Mouse (Mus musculus) neural tube, embryonic 14.5 days (tissue): Measurements from ENCODE around the gene Tom1l2. TPM values are rescaled to one million over a fixed set of nuclear protein-coding genes. Genes with fewer than 3 reads are reported as not detected.

Source experiments
- ATAC-seq: fragments of 200-750 bp; cut with Nextera tagmentation; 2 replicates; pipeline ENCODE4 v1.8.0; 2017; ENCODE audit warnings: low read depth, mild to moderate bottlenecking, moderate TSS enrichment, moderate library complexity
- H3K27ac ChIP-seq: fragments of 300-500 bp; sonication (generic); 2 replicates; pipeline ENCODE4 v1.5.1; 2014; ENCODE audit warnings: low read depth, mild to moderate bottlenecking, control low read depth, low read length, moderate library complexity, mixed read lengths
- H3K27me3 ChIP-seq: fragments of 300-500 bp; sonication (generic); 2 replicates; pipeline ENCODE4 v1.6.1; 2014; ENCODE audit warnings: low read length; ENCODE audit not compliant: control insufficient read depth, insufficient read depth
- H3K36me3 ChIP-seq: fragments of 300-500 bp; sonication (generic); 2 replicates; pipeline ENCODE4 v1.6.1; 2014; ENCODE audit warnings: low read length, mixed read lengths; ENCODE audit not compliant: control insufficient read depth, insufficient read depth
- H3K4me1 ChIP-seq: fragments of 300-500 bp; sonication (generic); 2 replicates; pipeline ENCODE4 v1.6.1; 2014; ENCODE audit warnings: low read length; ENCODE audit not compliant: control insufficient read depth, insufficient read depth
- H3K4me2 ChIP-seq: fragments of 300-500 bp; sonication (generic); 2 replicates; pipeline ENCODE4 v1.6.1; 2014; ENCODE audit warnings: mild to moderate bottlenecking, low read depth, low read length, control low read depth
- H3K4me3 ChIP-seq: fragments of 300-500 bp; sonication (generic); 2 replicates; pipeline ENCODE4 v1.5.1; 2014; ENCODE audit warnings: low read depth, low read length, control low read depth, mixed read lengths
- H3K9ac ChIP-seq: fragments of 300-500 bp; sonication (generic); replicated peaks from 2 replicates; pipeline ENCODE4 v1.6.1; 2014; ENCODE audit warnings: low read depth, mild to moderate bottlenecking, control low read depth, low read length, mixed read lengths
- H3K9me3 ChIP-seq: fragments of 300-500 bp; sonication (generic); 2 replicates; pipeline ENCODE4 v1.6.1; 2016; ENCODE audit warnings: low read length; ENCODE audit not compliant: control insufficient read depth
- WGBS: fragments of 180-500 bp; shearing (Covaris S2); extraction: QIAGEN DNeasy Blood & Tissue Kit; methylation state at CpG from one replicate; pipeline ENCODE4 v1.1.7; 2014; 5-methylcytosine and 5-hydroxymethylcytosine counted together
- polyA plus RNA-seq: library from polyadenylated mRNA; unstranded; fragments of >200 nt; fragmentation: Nextera tagmentation; extraction: Ambion mirVana; gene quantifications from 2 replicates; pipeline ENCODE4 v1.2.1, GENCODE M21; 2014

Tom1l2 gene
- polyA plus RNA-seq, 1 experiment from 2014 or later, result 47.8 TPM

- H3K27ac ChIP-seq, result peak overlapping the region; percentile 62; the same call in 1 of the 2 replicates
- H3K4me3 ChIP-seq, result no peak overlapping the region
- ATAC-seq, result no peak
- H3K4me1 ChIP-seq, result peaks cover 46% of the 10 kb centered on the region; the same call in 1 of the 2 replicates
- H3K4me2 ChIP-seq, result no peak overlapping the region
- no peaks in the 10 kb centered on the region for H3K9me3 ChIP-seq
- no peaks in the 10 kb centered on the region for H3K36me3 ChIP-seq
- no peak overlapping the region; the same call in 1 of the 2 replicates for H3K9ac ChIP-seq
- WGBS, result 59% methylated on average over 7 of the region's 7 CpGs
- H3K27me3 ChIP-seq, result no peaks in the 10 kb centered on the region
These were observed 35.2 kb downstream of the Tom1l2 start for GRCm38 (mm10) chr11:60317376-60318102.

GRCm38 (mm10) chr11:60316883-60317282 is 35.8 kb downstream of the Tom1l2 start:
- Histone ChIP-seq H3K4me3 (no peak overlapping the region), H3K9me3 (no peaks in the 10 kb centered on the region), H3K27me3 (no peaks in the 10 kb centered on the region), H3K36me3 (no peaks in the 10 kb centered on the region), H3K9ac (no peak overlapping the region), H3K4me2 (no peak overlapping the region), H3K4me1 (peaks cover 51% of the 10 kb centered on the region), H3K27ac (peak overlapping the region; percentile 62)
- whole genome bisulfite sequencing, result 77% methylated on average over 8 of the region's 8 CpGs
- ATAC-seq, result no peak

GRCm38 (mm10) chr11:60316250-60316649 is 36.5 kb downstream of the Tom1l2 start:
- 41% methylated on average over 7 of the region's 7 CpGs for WGBS
- H3K36me3 ChIP-seq, result no peaks in the 10 kb centered on the region
- peak overlapping the region; percentile 62 for H3K27ac ChIP-seq

DNA sequence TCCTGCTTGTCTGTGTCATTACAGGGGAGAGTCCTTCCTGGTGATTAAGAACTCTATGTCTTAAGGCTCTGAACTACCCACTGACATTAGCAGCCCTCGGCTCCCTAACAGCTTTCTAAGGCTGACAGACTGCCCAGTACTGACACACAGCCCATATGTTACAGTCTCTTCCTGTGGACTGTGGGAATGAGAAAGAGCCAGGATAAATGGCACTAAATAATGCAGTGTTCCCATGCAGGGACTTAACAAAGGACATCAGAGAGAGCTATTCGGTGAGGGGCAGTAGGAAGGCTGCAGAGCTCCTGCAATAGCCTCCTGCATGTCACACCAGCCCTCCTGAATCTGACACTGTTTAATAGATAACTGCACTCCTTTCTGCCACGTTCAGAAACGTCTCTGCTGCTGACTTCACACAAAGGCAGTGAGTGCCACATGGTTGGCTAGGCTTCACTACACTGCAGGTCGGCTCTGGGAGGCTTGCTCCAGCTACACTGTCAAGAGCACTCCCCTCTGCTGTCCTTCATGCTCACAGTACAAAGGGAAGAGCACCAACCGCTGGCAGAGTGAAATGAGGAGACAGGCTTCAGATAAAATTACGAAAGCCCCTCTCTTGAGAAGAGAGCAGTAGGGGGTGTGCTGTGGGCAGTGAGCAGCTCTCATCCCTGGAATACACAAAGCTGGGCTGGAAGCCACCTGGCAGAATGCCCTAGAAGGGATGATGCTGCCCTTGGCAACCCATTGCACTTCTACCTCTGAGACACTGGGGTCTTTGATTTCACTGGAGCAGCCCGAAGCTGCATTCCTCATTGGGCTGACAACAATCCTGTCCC is 41.5 kb downstream of the Tom1l2 start:
- Histone ChIP-seq H3K27me3 (no peaks in the 10 kb centered on the region), H3K9ac (peak overlapping the region; percentile 26), H3K36me3 (no peaks in the 10 kb centered on the region), H3K9me3 (no peaks in the 10 kb centered on the region), H3K27ac (peak overlapping the region; percentile 96), H3K4me1 (peaks cover 30% of the 10 kb centered on the region), H3K4me3 (no peak overlapping the region), H3K4me2 (peak overlapping the region; percentile 19; the same call in 1 of the 2 replicates)
- under 1% methylated on average over 8 of the region's 8 CpGs for WGBS
- peak; percentile 92 for ATAC-seq

More at GRCm38 (mm10) chr11:60316250-60316649, 36.5 kb downstream of the Tom1l2 start:
- H3K4me1 ChIP-seq, result peaks cover 58% of the 10 kb centered on the region
- no peak for ATAC-seq
- H3K9ac ChIP-seq, result no peak overlapping the region
- no peak overlapping the region for H3K4me3 ChIP-seq
- no peak overlapping the region for H3K4me2 ChIP-seq
- H3K27me3 ChIP-seq, result no peaks in the 10 kb centered on the region
- H3K9me3 ChIP-seq, result no peaks in the 10 kb centered on the region

DNA sequence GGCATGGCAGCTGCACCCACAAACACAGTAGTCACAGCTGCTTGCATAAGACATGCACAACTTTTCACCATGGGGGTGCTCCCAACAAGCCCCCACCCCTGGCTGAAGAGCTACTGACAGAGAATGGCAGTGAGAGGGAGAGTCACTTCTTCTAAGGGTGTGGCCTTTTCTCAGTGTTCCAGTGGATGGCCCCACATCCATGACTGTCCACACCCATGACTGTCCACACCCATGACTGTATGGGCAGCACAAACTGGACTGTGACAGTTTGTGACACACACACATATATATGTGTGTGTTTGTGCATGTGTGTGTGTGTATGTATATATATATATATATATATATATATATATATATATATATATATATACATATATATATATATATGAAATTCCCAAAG is 42.8 kb downstream of the Tom1l2 start:
- H3K9ac ChIP-seq, result no peak overlapping the region
- H3K36me3 ChIP-seq, result no peaks in the 10 kb centered on the region
- peaks cover 27% of the 10 kb centered on the region for H3K4me1 ChIP-seq
- H3K27me3 ChIP-seq, result no peaks in the 10 kb centered on the region
- H3K27ac ChIP-seq, result no peak overlapping the region
- H3K9me3 ChIP-seq, result no peaks in the 10 kb centered on the region
- no peak for ATAC-seq
- H3K4me3 ChIP-seq, result no peak overlapping the region
- no peak overlapping the region for H3K4me2 ChIP-seq

DNA sequence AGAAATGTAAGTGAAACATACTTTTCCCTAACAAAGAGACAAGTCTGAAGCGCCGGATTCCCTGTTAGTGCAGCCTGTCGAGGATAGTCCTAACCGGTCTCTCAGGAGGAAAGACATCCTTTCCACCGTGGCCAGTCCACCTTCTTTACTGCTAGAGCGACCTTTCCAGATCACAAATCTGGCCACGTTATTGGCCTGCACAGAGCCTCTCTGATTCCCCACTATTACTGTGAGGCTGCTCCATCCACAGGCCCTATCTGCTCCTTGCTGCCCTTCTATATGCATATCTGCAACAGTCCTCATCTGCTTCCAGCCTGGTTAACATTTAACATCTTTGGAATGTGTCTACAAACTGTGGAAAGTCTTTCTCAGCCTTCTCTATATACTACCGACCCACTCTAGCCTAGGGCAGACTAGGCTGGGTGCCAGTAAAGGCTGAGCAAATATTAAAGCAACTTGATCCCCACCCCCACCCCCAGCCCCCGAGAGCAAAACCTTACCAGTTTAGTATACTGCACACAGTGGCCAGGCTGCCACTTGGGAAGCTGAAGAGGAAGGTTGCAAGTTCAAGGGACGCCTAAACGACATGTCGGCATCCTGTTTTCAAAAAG is 44.1 kb downstream of the Tom1l2 start:
- Histone ChIP-seq H3K9me3 (no peaks in the 10 kb centered on the region), H3K4me3 (no peak overlapping the region), H3K4me1 (peaks cover 27% of the 10 kb centered on the region), H3K27me3 (no peaks in the 10 kb centered on the region), H3K27ac (0 out of 2 replicates have a peak overlapping the region, but pooled peaks have one; percentile 4), H3K36me3 (no peaks in the 10 kb centered on the region), H3K9ac (no peak overlapping the region), H3K4me2 (no peak overlapping the region)
- 72% methylated on average over 12 of the region's 12 CpGs for WGBS
- ATAC-seq, result no peak

DNA sequence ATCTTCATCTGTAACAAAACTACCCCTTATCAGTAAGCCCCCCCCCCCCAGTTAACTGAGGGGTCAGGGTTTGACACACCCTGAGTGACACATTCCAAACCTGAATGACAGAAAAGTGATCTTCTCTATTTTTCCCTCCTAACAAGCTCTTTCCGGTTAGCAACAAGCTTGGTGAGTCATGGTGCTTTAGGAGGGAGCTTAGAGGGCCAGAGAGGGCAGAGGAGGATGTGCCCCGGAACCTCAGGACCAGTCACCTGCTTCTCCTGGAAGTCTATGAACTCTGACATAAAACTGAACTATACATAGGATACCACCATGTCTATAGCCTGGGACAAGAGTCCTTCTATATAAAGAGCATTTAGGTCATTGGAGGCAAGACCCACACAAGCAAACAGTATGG is 44.6 kb downstream of the Tom1l2 start:
- Histone ChIP-seq H3K4me3 (no peak overlapping the region), H3K4me2 (no peak overlapping the region), H3K9ac (no peak overlapping the region), H3K27ac (no peak overlapping the region), H3K36me3 (no peaks in the 10 kb centered on the region), H3K4me1 (peaks cover 27% of the 10 kb centered on the region), H3K27me3 (no peaks in the 10 kb centered on the region), H3K9me3 (no peaks in the 10 kb centered on the region)
- no peak for ATAC-seq
- 83% methylated on average over 2 of the region's 2 CpGs for WGBS

GRCm38 (mm10) chr11:60307375-60307825 is 45.3 kb downstream of the Tom1l2 start:
- no peak overlapping the region for H3K27ac ChIP-seq
- ATAC-seq, result no peak
- no peaks in the 10 kb centered on the region for H3K9me3 ChIP-seq
- peaks cover 25% of the 10 kb centered on the region for H3K4me1 ChIP-seq
- no peak overlapping the region for H3K4me2 ChIP-seq
- no peaks in the 10 kb centered on the region for H3K36me3 ChIP-seq
- no peaks in the 10 kb centered on the region for H3K27me3 ChIP-seq
- H3K4me3 ChIP-seq, result no peak overlapping the region
- no peak overlapping the region for H3K9ac ChIP-seq
- 56% methylated on average over 2 of the region's 2 CpGs for WGBS
